Mouse (Mus musculus): ENCODE results near the gene S100a7a.

DNA sequence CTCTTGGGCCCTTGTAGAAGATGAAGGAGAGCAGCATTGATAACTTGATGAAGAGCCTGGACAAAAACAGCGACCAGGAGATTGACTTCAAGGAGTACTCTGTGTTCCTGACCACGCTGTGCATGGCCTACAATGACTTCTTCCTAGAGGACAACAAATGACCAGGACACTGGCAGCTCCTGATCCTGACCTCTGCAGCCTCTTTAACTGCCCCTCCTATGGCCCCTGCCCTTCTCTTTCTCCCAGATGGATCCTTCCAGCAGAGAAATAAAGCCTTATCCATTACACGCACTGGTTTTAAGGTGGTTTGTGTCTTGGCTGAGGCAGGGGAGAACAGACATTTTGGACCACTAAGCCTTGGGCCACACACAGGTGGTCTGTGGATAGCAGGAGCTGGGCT, 42.3 kb upstream of the S100a7a start:
- no peak for TF ChIP-seq CTCF (conservative IDR thresholded peaks at IDR 0.05; ENCODE audit: low read length)
- TF ChIP-seq POU5F1 (IDR thresholded peaks at IDR 0.05; ENCODE audit: borderline replicate concordance, low read length), result no peak
